Mouse (Mus musculus): ENCODE measurements at regions not wholly inside any gene's neighbourhood (a gene's known extent, or its start where the extent isn't known, plus 50 kb on each side); places are given as distances from the start of the nearest gene placed in this dataset.

DNA sequence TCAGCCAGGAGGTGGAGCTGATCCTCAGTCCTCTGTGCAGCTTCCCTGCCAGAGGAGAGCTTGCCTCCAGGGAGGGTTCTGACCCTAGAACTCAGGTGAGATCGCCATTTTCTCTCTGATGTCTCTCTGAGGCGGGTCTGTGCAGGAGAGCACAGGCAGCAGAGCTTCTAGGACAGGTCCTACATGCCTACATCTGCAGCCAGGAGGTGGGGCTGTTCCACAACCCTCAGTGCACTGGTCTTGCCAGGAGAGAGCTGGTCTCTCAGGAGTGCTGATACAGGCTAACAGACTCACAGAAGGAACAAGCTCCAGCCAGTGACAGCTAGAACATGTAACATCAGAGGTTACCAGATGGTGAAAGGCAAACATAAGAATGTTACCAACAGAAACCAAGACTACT lies 165.4 kb downstream of the Tmem17 start:
- ATAC-seq (ENCODE audit: insufficient read depth, low FRiP score, low TSS enrichment) (no peak), DNase-seq (ENCODE audit: low spot score) (no peak)
- H3K9me3 ChIP-seq (ENCODE audit: control insufficient read depth, low read length): no peaks in the 10 kb centered on the region
- WGBS: 35% methylated on average over 2 of the region's 2 CpGs
- H3K4me1 ChIP-seq (ENCODE audit: control insufficient read depth, insufficient read depth, low read length): no peaks in the 10 kb centered on the region
- H3K36me3 ChIP-seq (ENCODE audit: control insufficient read depth, insufficient read depth, low read length): no peaks in the 10 kb centered on the region
- H3K4me3 ChIP-seq (ENCODE audit: low read depth, low read length): no peak overlapping the region
- H3K27ac ChIP-seq (ENCODE audit: low read depth, low read length): no peak overlapping the region
- no peaks in the 10 kb centered on the region for H3K27me3 ChIP-seq (ENCODE audit: control insufficient read depth, insufficient read depth, low read length)
- no peak overlapping the region for H3K9ac ChIP-seq (ENCODE audit: low read length)
- no peak overlapping the region for H3K4me2 ChIP-seq (ENCODE audit: low read depth)

DNA sequence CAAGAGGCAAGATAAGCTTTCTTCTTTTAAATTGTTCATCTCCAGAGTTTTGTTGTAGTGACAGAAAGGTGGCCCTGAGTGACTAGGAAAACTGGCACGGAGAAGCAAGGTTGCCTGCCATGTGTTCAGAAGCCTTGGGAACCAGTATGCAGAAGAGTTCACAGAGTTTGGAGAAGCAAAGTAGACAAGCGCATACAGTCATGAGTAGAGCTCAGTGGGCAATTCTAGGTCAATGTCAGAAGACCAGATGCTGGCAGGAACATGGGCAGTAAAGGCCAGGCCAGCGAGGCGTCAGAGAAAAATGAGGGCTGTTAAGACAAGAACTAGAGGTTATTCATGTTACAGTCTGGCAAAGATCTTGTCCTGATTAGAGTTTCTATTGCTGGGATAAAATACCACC lies 172.7 kb downstream of the Tmem17 start:
- Histone ChIP-seq H3K27me3 (ENCODE audit: control insufficient read depth, insufficient read depth, low read length) (no peaks in the 10 kb centered on the region), H3K4me3 (ENCODE audit: low read depth, low read length) (no peak overlapping the region), H3K27ac (ENCODE audit: low read depth, low read length) (no peak overlapping the region), H3K4me2 (ENCODE audit: low read depth) (no peak overlapping the region), H3K4me1 (ENCODE audit: control insufficient read depth, insufficient read depth, low read length) (no peaks in the 10 kb centered on the region), H3K9me3 (ENCODE audit: control insufficient read depth, low read length) (no peaks in the 10 kb centered on the region), H3K9ac (ENCODE audit: low read length) (no peak overlapping the region), H3K36me3 (ENCODE audit: control insufficient read depth, insufficient read depth, low read length) (no peaks in the 10 kb centered on the region)
- DNase-seq (ENCODE audit: low spot score) (no peak), ATAC-seq (ENCODE audit: insufficient read depth, low FRiP score, low TSS enrichment) (no peak)
- WGBS: 94% methylated on average over 4 of the region's 4 CpGs

DNA sequence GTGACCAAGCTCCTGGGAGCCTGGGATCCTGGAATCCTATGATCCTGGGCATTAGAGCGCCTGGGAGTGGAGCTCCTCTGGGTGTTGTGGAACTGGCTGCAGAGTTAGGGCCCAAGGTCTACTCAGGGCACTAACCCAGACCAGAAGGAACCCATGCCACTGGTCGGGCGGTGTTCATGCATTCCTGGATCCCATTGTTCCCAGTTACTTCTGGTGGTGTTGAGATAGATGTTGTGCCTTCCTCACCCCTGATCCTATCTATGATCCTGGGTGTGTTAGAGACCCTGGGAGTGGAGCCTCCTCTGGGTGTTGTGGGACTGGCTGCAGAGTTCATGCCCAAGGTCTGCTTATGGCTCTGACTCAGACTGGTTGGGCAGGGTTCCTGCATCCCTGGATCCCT lies 169.9 kb downstream of the B3gnt2 start:
- 93% methylated on average over 3 of the region's 3 CpGs for WGBS
- Histone ChIP-seq H3K4me3 (ENCODE audit: low read depth, low read length) (no peak overlapping the region), H3K27ac (ENCODE audit: low read depth, low read length) (no peak overlapping the region), H3K9ac (ENCODE audit: low read length) (no peak overlapping the region), H3K36me3 (ENCODE audit: control insufficient read depth, insufficient read depth, low read length) (no peaks in the 10 kb centered on the region), H3K4me1 (ENCODE audit: control insufficient read depth, insufficient read depth, low read length) (no peaks in the 10 kb centered on the region), H3K4me2 (ENCODE audit: low read depth) (no peak overlapping the region), H3K27me3 (ENCODE audit: control insufficient read depth, insufficient read depth, low read length) (no peaks in the 10 kb centered on the region), H3K9me3 (ENCODE audit: control insufficient read depth, low read length) (no peaks in the 10 kb centered on the region)
- no peak for DNase-seq (ENCODE audit: low spot score)
- no peak for ATAC-seq (ENCODE audit: insufficient read depth, low FRiP score, low TSS enrichment)

DNA sequence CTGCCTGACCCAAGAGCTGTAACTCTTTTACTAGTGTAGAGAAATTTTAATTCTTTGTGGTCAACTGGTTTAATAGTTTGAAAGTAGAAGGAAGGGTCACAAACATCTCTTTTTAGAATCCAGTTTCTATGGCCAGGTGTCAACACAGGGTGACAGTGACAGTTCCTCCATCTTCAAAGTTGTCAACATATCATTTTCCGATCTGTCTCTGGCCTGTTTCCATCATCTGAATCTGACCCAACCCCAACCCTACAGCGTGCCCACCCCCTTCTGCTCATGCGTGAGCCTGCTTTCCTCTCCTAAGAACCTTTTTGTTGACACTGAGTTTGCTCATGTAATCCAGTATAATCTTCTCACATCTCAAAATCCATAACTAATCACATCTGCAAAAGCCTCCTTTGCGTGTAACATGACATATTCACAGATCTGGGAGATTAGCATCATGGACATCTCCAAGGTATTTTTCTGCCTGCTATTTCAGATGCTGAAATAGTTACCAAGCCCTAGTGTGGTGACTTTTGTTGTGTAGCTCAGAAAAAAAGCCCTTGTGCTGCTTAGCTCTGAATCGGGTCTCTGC lies 168.4 kb downstream of the B3gnt2 start:
- no peak for ATAC-seq (ENCODE audit: insufficient read depth, low FRiP score, low TSS enrichment)

DNA sequence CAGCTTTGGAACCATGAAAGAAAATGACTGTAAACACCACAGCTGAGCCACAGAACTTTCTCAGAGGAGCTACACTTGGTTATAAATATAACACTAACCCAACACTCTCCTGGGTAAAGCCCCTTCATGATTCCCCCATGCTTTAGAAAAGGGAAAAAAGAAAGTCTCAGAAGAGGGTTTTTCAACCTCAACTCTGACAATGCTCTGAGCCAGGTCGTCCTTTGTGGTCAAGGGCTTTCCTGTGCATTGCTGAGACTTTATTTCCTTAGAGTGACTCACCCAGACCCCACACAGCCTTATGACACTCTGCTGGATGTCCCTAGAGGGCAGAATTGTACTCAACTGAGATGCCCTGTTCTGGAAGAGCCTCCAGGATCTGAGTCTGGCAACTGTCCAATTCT lies 167.8 kb downstream of the B3gnt2 start:
- no peak for DNase-seq (ENCODE audit: low spot score)
- no peak overlapping the region for H3K4me3 ChIP-seq (ENCODE audit: low read depth, low read length)
- no peak overlapping the region for H3K27ac ChIP-seq (ENCODE audit: low read depth, low read length)
- no peaks in the 10 kb centered on the region for H3K36me3 ChIP-seq (ENCODE audit: control insufficient read depth, insufficient read depth, low read length)
- 45% methylated on average over 1 of the region's 1 CpGs for WGBS
- no peaks in the 10 kb centered on the region for H3K9me3 ChIP-seq (ENCODE audit: control insufficient read depth, low read length)
- H3K9ac ChIP-seq (ENCODE audit: low read length): no peak overlapping the region
- no peaks in the 10 kb centered on the region for H3K27me3 ChIP-seq (ENCODE audit: control insufficient read depth, insufficient read depth, low read length)
- ATAC-seq (ENCODE audit: insufficient read depth, low FRiP score, low TSS enrichment): no peak
- no peaks in the 10 kb centered on the region for H3K4me1 ChIP-seq (ENCODE audit: control insufficient read depth, insufficient read depth, low read length)
- H3K4me2 ChIP-seq (ENCODE audit: low read depth): no peak overlapping the region

More for the DNA sequence above, 168.4 kb downstream of the B3gnt2 start:
- no peaks in the 10 kb centered on the region for H3K4me1 ChIP-seq (ENCODE audit: control insufficient read depth, insufficient read depth, low read length)
- no peak overlapping the region for H3K4me2 ChIP-seq (ENCODE audit: low read depth)
- 85% methylated on average over 5 of the region's 5 CpGs for WGBS
- no peaks in the 10 kb centered on the region for H3K36me3 ChIP-seq (ENCODE audit: control insufficient read depth, insufficient read depth, low read length)
- no peaks in the 10 kb centered on the region for H3K27me3 ChIP-seq (ENCODE audit: control insufficient read depth, insufficient read depth, low read length)
- no peak overlapping the region for H3K9ac ChIP-seq (ENCODE audit: low read length)
- H3K27ac ChIP-seq (ENCODE audit: low read depth, low read length): no peak overlapping the region
- no peak for DNase-seq (ENCODE audit: low spot score)
- H3K9me3 ChIP-seq (ENCODE audit: control insufficient read depth, low read length): no peaks in the 10 kb centered on the region
- no peak overlapping the region for H3K4me3 ChIP-seq (ENCODE audit: low read depth, low read length)

DNA sequence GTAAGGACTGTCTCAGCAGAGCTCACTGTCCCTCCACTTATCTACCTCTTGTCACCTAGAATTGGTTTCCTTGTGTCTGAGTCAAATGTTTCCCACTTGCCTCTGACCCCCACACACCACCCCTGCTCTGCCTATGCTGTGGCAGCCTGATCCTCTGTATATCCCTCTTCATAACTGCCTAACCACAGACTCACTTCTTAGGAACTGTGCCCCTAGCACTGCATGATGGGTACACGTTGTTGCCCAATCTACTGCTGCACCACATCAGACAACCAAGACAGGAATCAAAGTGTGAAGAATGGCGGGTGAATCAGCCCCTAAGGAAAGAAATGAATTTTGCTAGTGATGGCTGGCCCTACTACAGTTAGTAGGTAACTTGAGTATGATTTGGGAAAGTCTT lies 167.4 kb downstream of the B3gnt2 start:
- DNase-seq (ENCODE audit: low spot score) (no peak), ATAC-seq (ENCODE audit: insufficient read depth, low FRiP score, low TSS enrichment) (no peak)
- no peaks in the 10 kb centered on the region for H3K4me1 ChIP-seq (ENCODE audit: control insufficient read depth, insufficient read depth, low read length)
- no peak overlapping the region for H3K27ac ChIP-seq (ENCODE audit: low read depth, low read length)
- WGBS: 90% methylated on average over 2 of the region's 2 CpGs
- H3K9me3 ChIP-seq (ENCODE audit: control insufficient read depth, low read length): no peaks in the 10 kb centered on the region
- no peak overlapping the region for H3K4me2 ChIP-seq (ENCODE audit: low read depth)
- no peaks in the 10 kb centered on the region for H3K27me3 ChIP-seq (ENCODE audit: control insufficient read depth, insufficient read depth, low read length)
- no peaks in the 10 kb centered on the region for H3K36me3 ChIP-seq (ENCODE audit: control insufficient read depth, insufficient read depth, low read length)
- no peak overlapping the region for H3K9ac ChIP-seq (ENCODE audit: low read length)
- H3K4me3 ChIP-seq (ENCODE audit: low read depth, low read length): no peak overlapping the region

DNA sequence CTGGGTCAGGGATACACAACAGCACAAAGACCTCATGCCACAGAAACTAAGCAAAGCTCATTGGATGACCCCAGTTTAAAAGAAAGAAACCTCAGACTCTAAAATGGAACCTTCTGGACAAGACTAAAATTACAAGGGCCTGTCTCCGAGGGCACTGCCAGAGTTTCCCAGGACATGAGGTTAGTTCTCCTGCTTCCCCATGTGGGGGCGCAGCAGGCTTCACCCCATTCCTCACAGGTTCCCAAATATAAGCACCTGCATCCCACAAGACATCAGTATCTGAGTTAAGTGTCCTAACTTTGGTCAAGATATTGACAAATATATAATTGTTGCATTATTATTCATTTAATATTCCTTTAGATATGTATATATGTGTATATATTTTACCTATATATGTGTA lies 166.8 kb downstream of the B3gnt2 start:
- no peaks in the 10 kb centered on the region for H3K9me3 ChIP-seq (ENCODE audit: control insufficient read depth, low read length)
- no peak for DNase-seq (ENCODE audit: low spot score)
- no peak overlapping the region for H3K4me3 ChIP-seq (ENCODE audit: low read depth, low read length)
- H3K27me3 ChIP-seq (ENCODE audit: control insufficient read depth, insufficient read depth, low read length): no peaks in the 10 kb centered on the region
- no peaks in the 10 kb centered on the region for H3K36me3 ChIP-seq (ENCODE audit: control insufficient read depth, insufficient read depth, low read length)
- 79% methylated on average over 2 of the region's 2 CpGs for WGBS
- H3K9ac ChIP-seq (ENCODE audit: low read length): no peak overlapping the region
- no peak overlapping the region for H3K27ac ChIP-seq (ENCODE audit: low read depth, low read length)
- H3K4me2 ChIP-seq (ENCODE audit: low read depth): no peak overlapping the region
- H3K4me1 ChIP-seq (ENCODE audit: control insufficient read depth, insufficient read depth, low read length): no peaks in the 10 kb centered on the region
- ATAC-seq (ENCODE audit: insufficient read depth, low FRiP score, low TSS enrichment): no peak

DNA sequence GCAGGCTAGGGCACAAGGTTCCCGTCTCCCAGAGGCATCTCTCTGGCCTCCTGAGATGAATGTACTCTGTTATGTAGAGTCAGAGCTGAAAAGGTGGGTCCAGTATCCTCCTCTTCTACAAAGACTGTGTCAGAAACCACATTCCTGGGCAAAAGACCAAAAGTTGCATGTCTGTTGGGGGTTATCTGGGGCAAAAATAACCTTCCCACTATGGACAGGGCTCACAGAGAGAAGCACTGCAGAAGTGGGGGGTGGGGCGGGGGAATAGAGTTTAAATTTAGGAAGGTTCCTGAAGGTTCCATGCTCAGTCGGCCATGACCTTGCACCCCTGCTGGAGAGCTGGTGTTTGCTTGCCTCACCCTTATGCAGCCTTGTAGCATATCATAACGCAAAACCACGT lies 165.9 kb downstream of the B3gnt2 start:
- DNase-seq (ENCODE audit: low spot score) (no peak), ATAC-seq (ENCODE audit: insufficient read depth, low FRiP score, low TSS enrichment) (no peak)
- Histone ChIP-seq H3K27ac (ENCODE audit: low read depth, low read length) (no peak overlapping the region), H3K36me3 (ENCODE audit: control insufficient read depth, insufficient read depth, low read length) (no peaks in the 10 kb centered on the region), H3K4me2 (ENCODE audit: low read depth) (no peak overlapping the region), H3K4me1 (ENCODE audit: control insufficient read depth, insufficient read depth, low read length) (no peaks in the 10 kb centered on the region), H3K9ac (ENCODE audit: low read length) (no peak overlapping the region), H3K9me3 (ENCODE audit: control insufficient read depth, low read length) (no peaks in the 10 kb centered on the region), H3K27me3 (ENCODE audit: control insufficient read depth, insufficient read depth, low read length) (no peaks in the 10 kb centered on the region), H3K4me3 (ENCODE audit: low read depth, low read length) (no peak overlapping the region)
- 83% methylated on average over 5 of the region's 5 CpGs for WGBS

DNA sequence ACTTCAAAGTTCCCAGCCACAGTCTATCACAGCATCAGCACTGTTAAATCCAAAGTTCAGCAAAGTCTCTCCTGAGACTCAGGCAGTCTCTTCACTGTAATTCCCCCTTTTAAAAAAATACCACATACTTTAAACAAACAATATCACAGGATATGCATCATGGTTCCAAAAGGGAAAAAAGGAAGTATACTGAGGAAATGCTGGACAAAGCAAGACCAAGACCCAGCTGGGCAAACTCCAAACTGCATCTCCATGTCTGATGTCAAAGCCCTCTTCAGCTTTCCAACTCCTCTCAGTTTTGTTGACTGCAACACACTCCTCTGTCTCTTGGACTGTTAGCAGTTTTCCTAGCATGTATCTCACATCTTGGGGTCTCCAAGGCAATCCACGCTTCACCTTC lies 165.5 kb downstream of the B3gnt2 start:
- no peak overlapping the region for H3K9ac ChIP-seq (ENCODE audit: low read length)
- no peaks in the 10 kb centered on the region for H3K9me3 ChIP-seq (ENCODE audit: control insufficient read depth, low read length)
- ATAC-seq (ENCODE audit: insufficient read depth, low FRiP score, low TSS enrichment): no peak
- no peaks in the 10 kb centered on the region for H3K27me3 ChIP-seq (ENCODE audit: control insufficient read depth, insufficient read depth, low read length)
- 88% methylated on average over 1 of the region's 1 CpGs for WGBS
- H3K4me3 ChIP-seq (ENCODE audit: low read depth, low read length): no peak overlapping the region
- H3K4me1 ChIP-seq (ENCODE audit: control insufficient read depth, insufficient read depth, low read length): no peaks in the 10 kb centered on the region
- H3K4me2 ChIP-seq (ENCODE audit: low read depth): no peak overlapping the region
- H3K27ac ChIP-seq (ENCODE audit: low read depth, low read length): no peak overlapping the region
- no peak for DNase-seq (ENCODE audit: low spot score)
- no peaks in the 10 kb centered on the region for H3K36me3 ChIP-seq (ENCODE audit: control insufficient read depth, insufficient read depth, low read length)
